Mouse (Mus musculus) lung, postnatal 0 days (tissue): ENCODE measurements at regions not wholly inside any gene's neighbourhood (a gene's known extent, or its start where the extent isn't known, plus 50 kb on each side); places are given as distances from the start of the nearest gene placed in this dataset.

ENCODE experiments used
- CTCF ChIP-seq: IDR thresholded peaks from 2 replicates; pipeline ENCODE4 v1.5.1; 2016; ENCODE audit warnings: antibody characterized with exemption, mild to moderate bottlenecking
- EP300 ChIP-seq: IDR thresholded peaks from 2 replicates; pipeline ENCODE4 v1.6.1; 2016; ENCODE audit warnings: antibody characterized with exemption, mild to moderate bottlenecking, control low read depth

- no peak for TF ChIP-seq CTCF
- no peak for TF ChIP-seq EP300
Observed at GRCm38 (mm10) chr6:143367804-143368203, 200.8 kb downstream of the Etnk1 start.
